Mouse (Mus musculus): ENCODE measurements around the gene Hnrnpf. TPM values are rescaled to one million over a fixed set of nuclear protein-coding genes. Genes with fewer than 3 reads are reported as not detected.
A peak's percentile ranks its signal among the peaks of the same experiment; 100 is the strongest.

The Hnrnpf gene
- polyA plus RNA-seq, 1 experiment from 2014 or later: 599 TPM

DNA sequence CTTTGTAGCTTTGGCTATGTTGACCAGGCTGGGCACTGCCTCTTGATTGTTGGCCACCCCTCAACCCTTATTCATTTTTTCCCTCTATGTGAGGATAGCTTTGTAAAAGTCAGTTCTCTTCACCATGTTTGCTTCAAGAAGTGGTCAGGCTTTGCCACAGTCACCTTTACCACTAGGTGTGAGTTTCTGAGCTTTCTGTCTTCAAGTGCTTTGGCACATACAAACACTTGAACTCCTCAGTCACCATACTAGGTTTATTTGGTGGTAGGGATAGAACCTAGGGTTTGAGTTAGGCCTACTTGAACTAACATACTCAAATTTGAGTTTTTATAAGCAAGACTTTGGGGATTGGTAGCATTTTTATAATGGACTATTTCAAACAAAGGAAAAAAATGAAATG is 14.4 kb downstream of the Hnrnpf start:
- Histone ChIP-seq H3K36me3 (ENCODE audit: control insufficient read depth, insufficient read depth) (no peaks in the 10 kb centered on the region), H3K4me1 (ENCODE audit: control insufficient read depth, insufficient read depth, low read length) (peaks cover 34% of the 10 kb centered on the region), H3K9ac (ENCODE audit: low read length) (no peak overlapping the region), H3K27ac (ENCODE audit: low read length) (no peak overlapping the region), H3K9me3 (replicated peaks; ENCODE audit: control insufficient read depth, low read length) (no peaks in the 10 kb centered on the region), H3K4me2 (ENCODE audit: low read depth, low read length) (no peak overlapping the region), H3K27me3 (ENCODE audit: control insufficient read depth, insufficient read depth, low read length) (no peaks in the 10 kb centered on the region), H3K4me3 (ENCODE audit: low read length) (no peak overlapping the region)
- no peak for ATAC-seq (replicated peaks; ENCODE audit: extremely low read depth, insufficient read depth, low FRiP score)

DNA sequence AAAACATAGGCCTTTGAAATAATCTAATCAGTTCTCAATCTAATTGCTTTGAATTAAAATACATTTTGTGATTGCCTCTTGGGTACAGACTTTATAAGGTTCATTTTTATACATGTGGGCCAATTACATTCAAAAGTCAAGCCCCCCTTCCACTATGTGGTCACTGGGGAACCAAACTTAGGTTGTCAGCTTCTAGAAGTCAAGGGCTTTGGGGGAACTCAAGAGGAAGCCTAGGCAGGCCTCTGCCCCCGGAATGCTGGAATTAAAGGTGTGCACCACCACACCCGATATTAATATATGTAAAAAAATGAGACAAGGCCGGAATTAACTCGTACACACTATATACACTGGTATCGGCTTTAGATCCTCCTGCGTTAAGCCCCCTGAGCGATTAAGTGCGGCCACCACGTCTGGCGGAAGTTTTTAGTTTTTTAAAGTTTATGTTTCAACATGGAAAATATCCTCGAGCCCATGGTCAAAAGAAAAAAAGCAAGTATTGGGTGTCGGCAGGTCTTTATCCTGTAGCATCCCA is 16.1 kb downstream of the Hnrnpf start:
- peak overlapping the region; percentile 85 for H3K9ac ChIP-seq (ENCODE audit: low read length)
- peaks cover 30% of the 10 kb centered on the region for H3K4me1 ChIP-seq (ENCODE audit: control insufficient read depth, insufficient read depth, low read length)
- no peaks in the 10 kb centered on the region for H3K27me3 ChIP-seq (ENCODE audit: control insufficient read depth, insufficient read depth, low read length)
- 2% methylated on average over 12 of the region's 12 CpGs for WGBS
- no peaks in the 10 kb centered on the region; the same call in 1 of the 2 replicates for H3K36me3 ChIP-seq (ENCODE audit: control insufficient read depth, insufficient read depth)
- peak overlapping the region; percentile 97 for H3K27ac ChIP-seq (ENCODE audit: low read length)
- H3K4me2 ChIP-seq (ENCODE audit: low read depth, low read length): peak overlapping the region; percentile 73
- peak overlapping the region; percentile 75 for H3K4me3 ChIP-seq (ENCODE audit: low read length)
- ATAC-seq (replicated peaks; ENCODE audit: extremely low read depth, insufficient read depth, low FRiP score): no peak
- H3K9me3 ChIP-seq (replicated peaks; ENCODE audit: control insufficient read depth, low read length): no peaks in the 10 kb centered on the region

- peak overlapping the region; percentile 85 for H3K9ac ChIP-seq (ENCODE audit: low read length)
- ATAC-seq (replicated peaks; ENCODE audit: extremely low read depth, insufficient read depth, low FRiP score): peak; percentile 94
- H3K36me3 ChIP-seq (ENCODE audit: control insufficient read depth, insufficient read depth): peaks cover 5% of the 10 kb centered on the region; the same call in 1 of the 2 replicates
- H3K4me2 ChIP-seq (ENCODE audit: low read depth, low read length): peak overlapping the region; percentile 73
- peaks cover 34% of the 10 kb centered on the region for H3K4me1 ChIP-seq (ENCODE audit: control insufficient read depth, insufficient read depth, low read length)
- H3K27me3 ChIP-seq (ENCODE audit: control insufficient read depth, insufficient read depth, low read length): no peaks in the 10 kb centered on the region
- no peaks in the 10 kb centered on the region for H3K9me3 ChIP-seq (replicated peaks; ENCODE audit: control insufficient read depth, low read length)
- WGBS: 1% methylated on average over 62 of the region's 62 CpGs
- peak overlapping the region; percentile 97 for H3K27ac ChIP-seq (ENCODE audit: low read length)
- H3K4me3 ChIP-seq (ENCODE audit: low read length): peak overlapping the region; percentile 75
These were observed 16.8 kb downstream of the Hnrnpf start for GRCm38 (mm10) chr6:117916737-117917426.

- H3K4me1 ChIP-seq (ENCODE audit: control insufficient read depth, insufficient read depth, low read length): peaks cover 32% of the 10 kb centered on the region
- peak; percentile 70 for ATAC-seq (replicated peaks; ENCODE audit: extremely low read depth, insufficient read depth, low FRiP score)
- no peaks in the 10 kb centered on the region for H3K9me3 ChIP-seq (replicated peaks; ENCODE audit: control insufficient read depth, low read length)
- peak overlapping the region; percentile 73 for H3K4me2 ChIP-seq (ENCODE audit: low read depth, low read length)
- under 1% methylated on average over 21 of the region's 21 CpGs for WGBS
- no peaks in the 10 kb centered on the region for H3K27me3 ChIP-seq (ENCODE audit: control insufficient read depth, insufficient read depth, low read length)
- H3K9ac ChIP-seq (ENCODE audit: low read length): peak overlapping the region; percentile 85
- peak overlapping the region; percentile 97 for H3K27ac ChIP-seq (ENCODE audit: low read length)
- H3K36me3 ChIP-seq (ENCODE audit: control insufficient read depth, insufficient read depth): peaks cover 7% of the 10 kb centered on the region; the same call in 1 of the 2 replicates
- H3K4me3 ChIP-seq (ENCODE audit: low read length): peak overlapping the region; percentile 75
These were observed 17.5 kb downstream of the Hnrnpf start for GRCm38 (mm10) chr6:117917576-117917975.

DNA sequence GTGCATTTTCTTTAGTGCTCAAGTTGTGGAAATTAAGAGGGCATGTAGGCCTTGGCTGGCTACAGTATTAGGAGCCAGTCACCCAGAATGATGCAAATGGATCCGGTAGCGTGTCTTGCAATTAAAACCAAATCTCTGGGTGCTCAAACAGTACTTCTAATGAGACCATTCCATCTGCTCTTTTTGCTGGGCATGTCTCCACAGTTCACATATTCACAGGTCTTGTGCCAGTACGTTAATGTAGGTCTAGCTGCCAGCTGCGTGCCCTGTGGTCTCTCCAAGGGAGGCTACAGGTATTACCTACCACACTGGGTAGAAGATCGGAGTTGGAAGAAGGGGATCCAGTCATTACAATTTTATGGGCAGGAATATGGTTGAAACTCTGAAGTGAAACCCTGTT is 17.9 kb downstream of the Hnrnpf start:
- WGBS: 20% methylated on average over 5 of the region's 5 CpGs
- Histone ChIP-seq H3K9me3 (replicated peaks; ENCODE audit: control insufficient read depth, low read length) (no peaks in the 10 kb centered on the region), H3K36me3 (ENCODE audit: control insufficient read depth, insufficient read depth) (peaks cover 9% of the 10 kb centered on the region; the same call in 1 of the 2 replicates), H3K4me1 (ENCODE audit: control insufficient read depth, insufficient read depth, low read length) (peaks cover 32% of the 10 kb centered on the region), H3K4me2 (ENCODE audit: low read depth, low read length) (peak overlapping the region; percentile 73), H3K27me3 (ENCODE audit: control insufficient read depth, insufficient read depth, low read length) (no peaks in the 10 kb centered on the region), H3K27ac (ENCODE audit: low read length) (peak overlapping the region; percentile 97), H3K4me3 (ENCODE audit: low read length) (peak overlapping the region; percentile 75), H3K9ac (ENCODE audit: low read length) (peak overlapping the region; percentile 85)
- ATAC-seq (replicated peaks; ENCODE audit: extremely low read depth, insufficient read depth, low FRiP score): no peak

GRCm38 (mm10) chr6:117920659-117921640 is 20.8 kb downstream of the Hnrnpf start:
- H3K27ac ChIP-seq (ENCODE audit: low read length): no peak overlapping the region
- WGBS: 43% methylated on average over 3 of the region's 3 CpGs
- H3K27me3 ChIP-seq (ENCODE audit: control insufficient read depth, insufficient read depth, low read length): no peaks in the 10 kb centered on the region
- no peak overlapping the region for H3K4me3 ChIP-seq (ENCODE audit: low read length)
- no peak overlapping the region for H3K9ac ChIP-seq (ENCODE audit: low read length)
- peaks cover 17% of the 10 kb centered on the region for H3K36me3 ChIP-seq (ENCODE audit: control insufficient read depth, insufficient read depth)
- peaks cover 26% of the 10 kb centered on the region for H3K4me1 ChIP-seq (ENCODE audit: control insufficient read depth, insufficient read depth, low read length)
- ATAC-seq (replicated peaks; ENCODE audit: extremely low read depth, insufficient read depth, low FRiP score): no peak
- no peak overlapping the region for H3K4me2 ChIP-seq (ENCODE audit: low read depth, low read length)
- H3K9me3 ChIP-seq (replicated peaks; ENCODE audit: control insufficient read depth, low read length): no peaks in the 10 kb centered on the region

DNA sequence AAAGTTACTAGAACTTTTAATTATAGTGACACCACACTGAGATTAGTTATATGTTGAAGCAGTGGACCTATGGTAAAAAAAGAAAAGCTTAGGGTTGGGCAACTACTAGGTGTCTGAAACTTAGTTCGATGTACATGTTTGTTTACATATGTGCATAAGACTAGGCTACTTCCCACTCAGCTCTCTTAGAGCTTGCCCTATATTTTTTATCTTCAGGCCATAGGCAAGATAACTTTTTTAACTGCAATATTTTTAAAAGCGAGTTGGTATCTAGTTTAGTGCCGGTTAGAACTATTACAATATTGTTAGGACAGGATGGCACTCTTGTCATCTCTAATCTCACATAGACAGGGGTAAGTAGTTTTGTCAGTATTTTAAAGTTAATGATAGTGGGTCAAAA is 21.9 kb downstream of the Hnrnpf start:
- no peak overlapping the region for H3K9ac ChIP-seq (ENCODE audit: low read length)
- no peaks in the 10 kb centered on the region for H3K9me3 ChIP-seq (replicated peaks; ENCODE audit: control insufficient read depth, low read length)
- H3K4me3 ChIP-seq (ENCODE audit: low read length): no peak overlapping the region
- no peaks in the 10 kb centered on the region for H3K27me3 ChIP-seq (ENCODE audit: control insufficient read depth, insufficient read depth, low read length)
- no peak overlapping the region for H3K4me2 ChIP-seq (ENCODE audit: low read depth, low read length)
- no peak overlapping the region for H3K27ac ChIP-seq (ENCODE audit: low read length)
- WGBS: 83% methylated on average over 3 of the region's 3 CpGs
- peaks cover 22% of the 10 kb centered on the region for H3K4me1 ChIP-seq (ENCODE audit: control insufficient read depth, insufficient read depth, low read length)
- H3K36me3 ChIP-seq (ENCODE audit: control insufficient read depth, insufficient read depth): peaks cover 25% of the 10 kb centered on the region
- ATAC-seq (replicated peaks; ENCODE audit: extremely low read depth, insufficient read depth, low FRiP score): no peak

DNA sequence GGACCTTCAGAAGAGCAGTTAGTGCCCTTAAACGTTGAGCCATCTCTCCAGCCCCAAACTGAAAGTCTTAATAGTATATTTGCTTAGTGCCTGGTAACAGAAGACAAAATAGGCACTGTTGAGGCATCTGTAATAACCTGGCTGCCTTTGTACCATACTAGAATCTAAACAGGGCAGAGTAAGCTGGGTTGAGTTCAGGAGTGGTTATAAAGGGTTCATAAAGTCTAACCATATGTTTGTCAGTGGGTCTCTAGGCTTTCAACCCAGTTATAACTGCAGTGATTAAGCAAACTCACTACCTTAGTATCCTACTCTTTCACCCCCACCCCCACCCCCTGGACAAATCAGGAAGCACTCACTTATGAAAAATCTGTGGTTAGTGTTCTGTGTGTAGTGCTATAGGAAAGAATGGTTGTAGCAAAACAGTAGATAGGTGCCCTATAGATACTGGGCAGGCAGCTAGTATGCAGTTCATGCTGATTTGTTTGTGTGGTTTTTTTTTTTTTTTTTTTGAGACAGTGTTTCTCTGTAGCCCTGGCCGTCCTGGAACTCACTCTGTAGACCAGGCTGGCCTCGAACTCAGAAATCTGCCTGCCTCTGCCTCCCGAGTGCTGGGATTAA is 26.9 kb downstream of the Hnrnpf start:
- WGBS: 66% methylated on average over 4 of the region's 4 CpGs
- peaks cover 13% of the 10 kb centered on the region for H3K4me1 ChIP-seq (ENCODE audit: control insufficient read depth, insufficient read depth, low read length)
- no peak overlapping the region for H3K4me3 ChIP-seq (ENCODE audit: low read length)
- H3K9me3 ChIP-seq (replicated peaks; ENCODE audit: control insufficient read depth, low read length): no peaks in the 10 kb centered on the region
- no peaks in the 10 kb centered on the region for H3K27me3 ChIP-seq (ENCODE audit: control insufficient read depth, insufficient read depth, low read length)
- no peak overlapping the region for H3K9ac ChIP-seq (ENCODE audit: low read length)
- no peak overlapping the region for H3K4me2 ChIP-seq (ENCODE audit: low read depth, low read length)
- no peak overlapping the region for H3K27ac ChIP-seq (ENCODE audit: low read length)
- no peak for ATAC-seq (replicated peaks; ENCODE audit: extremely low read depth, insufficient read depth, low FRiP score)
- peaks cover 36% of the 10 kb centered on the region for H3K36me3 ChIP-seq (ENCODE audit: control insufficient read depth, insufficient read depth)
